Mouse (Mus musculus) E14TG2a.4 (cell line): Measurements from ENCODE around the gene Myb.

ENCODE experiments used
- CTCF ChIP-seq: conservative IDR thresholded peaks from 2 replicates; pipeline ENCODE4 v1.5.1; 2014; ENCODE audit warnings: low read length
- NANOG ChIP-seq: IDR thresholded peaks from 2 replicates; pipeline ENCODE4 v1.6.1; 2014; ENCODE audit warnings: borderline replicate concordance, low read length, mixed read lengths
- POU5F1 ChIP-seq: IDR thresholded peaks from 2 replicates; pipeline ENCODE4 v1.6.1; 2014; ENCODE audit warnings: low read length, borderline replicate concordance

- no peak for TF ChIP-seq CTCF
- TF ChIP-seq NANOG: no peak
- TF ChIP-seq POU5F1: no peak
These were observed 84.1 kb downstream of the Myb start for GRCm38 (mm10) chr10:21076731-21077130.
